ENCODE assay signal across 8 mouse cellular contexts in the genomic region with DNA sequence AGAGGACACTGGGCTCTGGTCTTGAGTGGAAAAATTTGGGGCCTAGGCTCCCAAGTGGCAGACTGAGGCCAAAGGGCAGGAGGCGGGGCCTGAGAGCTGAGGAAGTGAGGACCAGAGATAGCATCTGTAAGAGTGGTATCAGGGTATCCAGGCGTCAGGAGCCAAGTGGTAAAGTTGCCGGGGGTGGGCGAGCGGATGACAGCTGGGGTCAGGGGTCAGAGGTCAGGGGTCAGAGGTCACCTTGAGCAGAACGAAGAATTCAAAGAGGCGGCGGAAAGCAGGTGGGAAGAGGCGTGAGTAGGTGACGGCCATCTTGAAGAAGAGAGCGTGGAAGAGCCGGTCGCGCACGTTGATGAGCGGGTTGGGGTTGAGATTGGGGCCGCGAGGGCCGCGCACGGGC. TPM values are rescaled to one million over a fixed set of nuclear protein-coding genes. Genes with fewer than 3 reads are reported as not detected.
A peak's percentile ranks its signal among the peaks of the same experiment; 100 is the strongest.
DNase-seq lines count a peak whose midpoint lies in the region; ATAC-seq and TF ChIP-seq lines count a peak whose summit lies in the region.

No protein-coding gene starts in this region.

- H3K4me1 ChIP-seq in embryonic facial prominence, embryonic 13.5 days: peaks cover 44% of the 10 kb centered on the region
- peaks cover 47% of the 10 kb centered on the region for H3K4me1 ChIP-seq in heart, embryonic 11.5 days (ENCODE audit: control insufficient read depth, insufficient read depth, low read length)
- peaks cover 30% of the 10 kb centered on the region for H3K4me1 ChIP-seq in kidney, postnatal 0 days (replicated peaks; ENCODE audit: insufficient read depth, low read length)
- H3K4me1 ChIP-seq in liver, embryonic 13.5 days (replicated peaks): peaks cover 66% of the 10 kb centered on the region
- H3K4me1 ChIP-seq in stomach, embryonic 15.5 days: peaks cover 39% of the 10 kb centered on the region

- TF ChIP-seq CTCF in kidney, postnatal 0 days (IDR thresholded peaks at IDR 0.05; ENCODE audit: low read depth): no peak

- peak overlapping the region; percentile 66 for H3K4me3 ChIP-seq in embryonic facial prominence, embryonic 13.5 days
- H3K4me3 ChIP-seq in heart, embryonic 11.5 days (ENCODE audit: low read depth, low read length): peak overlapping the region; percentile 79
- H3K4me3 ChIP-seq in kidney, postnatal 0 days (replicated peaks; ENCODE audit: low read depth, low read length): peak overlapping the region; percentile 63
- H3K4me3 ChIP-seq in liver, embryonic 13.5 days (replicated peaks): peak overlapping the region; percentile 89
- peak overlapping the region; percentile 73 for H3K4me3 ChIP-seq in stomach, embryonic 15.5 days (replicated peaks)

- H3K27ac ChIP-seq in embryonic facial prominence, embryonic 13.5 days: peak overlapping the region; percentile 98
- peak overlapping the region; percentile 96 for H3K27ac ChIP-seq in heart, embryonic 11.5 days (ENCODE audit: low read depth, low read length)
- peak overlapping the region; percentile 98 for H3K27ac ChIP-seq in kidney, postnatal 0 days
- H3K27ac ChIP-seq in liver, embryonic 13.5 days: peak overlapping the region; percentile 99
- H3K27ac ChIP-seq in stomach, embryonic 15.5 days: peak overlapping the region; percentile 99

- H3K4me2 ChIP-seq in embryonic facial prominence, embryonic 13.5 days: peak overlapping the region; percentile 93
- H3K4me2 ChIP-seq in heart, embryonic 11.5 days: peak overlapping the region; percentile 98
- peak overlapping the region; percentile 87 for H3K4me2 ChIP-seq in kidney, postnatal 0 days (ENCODE audit: low read length)
- H3K4me2 ChIP-seq in liver, embryonic 13.5 days: peak overlapping the region; percentile 94
- peak overlapping the region; percentile 85 for H3K4me2 ChIP-seq in stomach, embryonic 15.5 days

- no peak for ATAC-seq in embryonic facial prominence, embryonic 13.5 days (ENCODE audit: insufficient number of reproducible peaks, insufficient read depth, low FRiP score, low TSS enrichment, low read depth)
- no peak for ATAC-seq in heart, embryonic 11.5 days (replicated peaks; ENCODE audit: insufficient number of reproducible peaks, low FRiP score, low TSS enrichment)
- no peak; the same call in 1 of the 2 replicates for ATAC-seq in kidney, postnatal 0 days (replicated peaks; ENCODE audit: low FRiP score, low read depth)
- no peak for ATAC-seq in liver, embryonic 13.5 days (ENCODE audit: low read depth)
- no peak for ATAC-seq in stomach, embryonic 15.5 days (ENCODE audit: insufficient read depth, low FRiP score, low read depth)

- no peaks in the 10 kb centered on the region for H3K9me3 ChIP-seq in embryonic facial prominence, embryonic 13.5 days
- no peaks in the 10 kb centered on the region for H3K9me3 ChIP-seq in heart, embryonic 11.5 days (replicated peaks; ENCODE audit: control insufficient read depth, low read length)
- no peaks in the 10 kb centered on the region for H3K9me3 ChIP-seq in kidney, postnatal 0 days (replicated peaks; ENCODE audit: low read length)
- H3K9me3 ChIP-seq in liver, embryonic 13.5 days (replicated peaks): peaks cover 2% of the 10 kb centered on the region; the same call in 1 of the 2 replicates
- H3K9me3 ChIP-seq in stomach, embryonic 15.5 days: no peaks in the 10 kb centered on the region

- H3K36me3 ChIP-seq in embryonic facial prominence, embryonic 13.5 days: peaks cover 19% of the 10 kb centered on the region
- peaks cover 8% of the 10 kb centered on the region for H3K36me3 ChIP-seq in heart, embryonic 11.5 days (ENCODE audit: control insufficient read depth, insufficient read depth, low read length)
- H3K36me3 ChIP-seq in kidney, postnatal 0 days (ENCODE audit: insufficient read depth, low read length): peaks cover 11% of the 10 kb centered on the region; the same call in 1 of the 2 replicates
- H3K36me3 ChIP-seq in liver, embryonic 13.5 days: peaks cover 26% of the 10 kb centered on the region
- peaks cover 12% of the 10 kb centered on the region for H3K36me3 ChIP-seq in stomach, embryonic 15.5 days

- H3K27me3 ChIP-seq in embryonic facial prominence, embryonic 13.5 days: no peaks in the 10 kb centered on the region
- H3K27me3 ChIP-seq in heart, embryonic 11.5 days (ENCODE audit: control insufficient read depth, insufficient read depth, low read length): no peaks in the 10 kb centered on the region
- H3K27me3 ChIP-seq in kidney, postnatal 0 days (ENCODE audit: insufficient read depth, low read length): no peaks in the 10 kb centered on the region
- peaks cover 15% of the 10 kb centered on the region for H3K27me3 ChIP-seq in liver, embryonic 13.5 days
- H3K27me3 ChIP-seq in stomach, embryonic 15.5 days (replicated peaks): no peaks in the 10 kb centered on the region

- H3K9ac ChIP-seq in embryonic facial prominence, embryonic 13.5 days: peak overlapping the region; percentile 84
- H3K9ac ChIP-seq in heart, embryonic 11.5 days (ENCODE audit: low read depth, low read length): peak overlapping the region; percentile 91
- peak overlapping the region; percentile 90 for H3K9ac ChIP-seq in kidney, postnatal 0 days (ENCODE audit: low read depth, low read length)
- peak overlapping the region; percentile 95 for H3K9ac ChIP-seq in liver, embryonic 13.5 days
- H3K9ac ChIP-seq in stomach, embryonic 15.5 days: peak overlapping the region; percentile 84

- WGBS in embryonic facial prominence, embryonic 13.5 days: 1% methylated on average over 21 of the region's 21 CpGs
- WGBS in heart, embryonic 11.5 days (ENCODE audit: insufficient replicate concordance): under 1% methylated on average over 16 of the region's 21 CpGs
- WGBS in kidney, postnatal 0 days: 1% methylated on average over 9 of the region's 21 CpGs
- WGBS in liver, embryonic 13.5 days (ENCODE audit: insufficient replicate concordance): under 1% methylated on average over 21 of the region's 21 CpGs
- under 1% methylated on average over 21 of the region's 21 CpGs for WGBS in stomach, embryonic 15.5 days

- peak; percentile 50 for DNase-seq in urinary bladder, adult 18-20 months (ENCODE audit: low spot score in 2 of 2)
- DNase-seq in urinary bladder, postnatal 10 days (ENCODE audit: low spot score): no peak
- peak; percentile 66 for DNase-seq in kidney, postnatal 0 days (ENCODE audit: low spot score)
- peak; percentile 74 for DNase-seq in liver, embryonic 13.5 days
- DNase-seq in natural killer cell, adult 2 months (ENCODE audit: low spot score in 2 of 2): peak; percentile 62 to 73

RNA-seq across cellular contexts. Expression of gene Tmem259, which starts 0.5 kb away (rescaled TPM):
- 15.4 and 17.0 TPM in 2 replicates for polyA plus RNA-seq in embryonic facial prominence, embryonic 13.5 days (2015; fragmentation: Nextera tagmentation; extraction: Ambion mirVana)
- polyA plus RNA-seq in heart, embryonic 11.5 days (2014; fragmentation: Nextera tagmentation; extraction: Ambion mirVana): 12.8 and 15.6 TPM in 2 replicates
- polyA plus RNA-seq in kidney, postnatal 0 days (2015; fragmentation: Nextera tagmentation; extraction: Ambion mirVana): 23.7 and 26.6 TPM in 2 replicates
- polyA plus RNA-seq in liver, embryonic 13.5 days (2015; fragmentation: Nextera tagmentation; extraction: Ambion mirVana): 8.2 TPM in 2 replicates
- 20.6 and 21.3 TPM in 2 replicates for polyA plus RNA-seq in stomach, embryonic 15.5 days (2015; fragmentation: Nextera tagmentation; extraction: Ambion mirVana)

RNA-seq across cellular contexts. Expression of gene Cnn2, which starts 4.7 kb away (rescaled TPM):
- polyA plus RNA-seq in embryonic facial prominence, embryonic 13.5 days (2015; fragmentation: Nextera tagmentation; extraction: Ambion mirVana): 298 and 319 TPM in 2 replicates
- 405 and 420 TPM in 2 replicates for polyA plus RNA-seq in heart, embryonic 11.5 days (2014; fragmentation: Nextera tagmentation; extraction: Ambion mirVana)
- polyA plus RNA-seq in kidney, postnatal 0 days (2015; fragmentation: Nextera tagmentation; extraction: Ambion mirVana): 221 and 261 TPM in 2 replicates
- polyA plus RNA-seq in liver, embryonic 13.5 days (2015; fragmentation: Nextera tagmentation; extraction: Ambion mirVana): 45.8 and 49.6 TPM in 2 replicates
- polyA plus RNA-seq in stomach, embryonic 15.5 days (2015; fragmentation: Nextera tagmentation; extraction: Ambion mirVana): 274 and 279 TPM in 2 replicates

RNA-seq across cellular contexts. Expression of gene Abca7, which starts 12.6 kb away (rescaled TPM):
- polyA plus RNA-seq in embryonic facial prominence, embryonic 13.5 days (2015; fragmentation: Nextera tagmentation; extraction: Ambion mirVana): 2.2 and 2.6 TPM in 2 replicates
- polyA plus RNA-seq in heart, embryonic 11.5 days (2014; fragmentation: Nextera tagmentation; extraction: Ambion mirVana): 2.1 and 2.8 TPM in 2 replicates
- polyA plus RNA-seq in kidney, postnatal 0 days (2015; fragmentation: Nextera tagmentation; extraction: Ambion mirVana): 2.4 and 2.6 TPM in 2 replicates
- polyA plus RNA-seq in liver, embryonic 13.5 days (2015; fragmentation: Nextera tagmentation; extraction: Ambion mirVana): 6.3 and 7.4 TPM in 2 replicates
- 4.2 and 4.8 TPM in 2 replicates for polyA plus RNA-seq in stomach, embryonic 15.5 days (2015; fragmentation: Nextera tagmentation; extraction: Ambion mirVana)

RNA-seq across cellular contexts. Expression of gene Grin3b, which starts 13.2 kb away (rescaled TPM):
- 0.52 and 0.83 TPM in 2 replicates for polyA plus RNA-seq in embryonic facial prominence, embryonic 13.5 days (2015; fragmentation: Nextera tagmentation; extraction: Ambion mirVana)
- polyA plus RNA-seq in heart, embryonic 11.5 days (2014; fragmentation: Nextera tagmentation; extraction: Ambion mirVana): 0.19 and 0.20 TPM in 2 replicates
- 0.17 and 0.20 TPM in 2 replicates for polyA plus RNA-seq in kidney, postnatal 0 days (2015; fragmentation: Nextera tagmentation; extraction: Ambion mirVana)
- 0.07 and 0.10 TPM in 2 replicates for polyA plus RNA-seq in liver, embryonic 13.5 days (2015; fragmentation: Nextera tagmentation; extraction: Ambion mirVana)
- polyA plus RNA-seq in stomach, embryonic 15.5 days (2015; fragmentation: Nextera tagmentation; extraction: Ambion mirVana): 0.27 and 0.34 TPM in 2 replicates

RNA-seq across cellular contexts. Expression of gene Wdr18, which starts 23.7 kb away (rescaled TPM):
- polyA plus RNA-seq in embryonic facial prominence, embryonic 13.5 days (2015; fragmentation: Nextera tagmentation; extraction: Ambion mirVana): 97.7 and 106 TPM in 2 replicates
- polyA plus RNA-seq in heart, embryonic 11.5 days (2014; fragmentation: Nextera tagmentation; extraction: Ambion mirVana): 89.8 and 97.6 TPM in 2 replicates
- polyA plus RNA-seq in kidney, postnatal 0 days (2015; fragmentation: Nextera tagmentation; extraction: Ambion mirVana): 78.9 and 81.9 TPM in 2 replicates
- polyA plus RNA-seq in liver, embryonic 13.5 days (2015; fragmentation: Nextera tagmentation; extraction: Ambion mirVana): 78.2 and 83.0 TPM in 2 replicates
- 86.0 and 86.2 TPM in 2 replicates for polyA plus RNA-seq in stomach, embryonic 15.5 days (2015; fragmentation: Nextera tagmentation; extraction: Ambion mirVana)
